Mouse (Mus musculus): ENCODE measurements around the gene Nup88. TPM values are rescaled to one million over a fixed set of nuclear protein-coding genes. Genes with fewer than 3 reads are reported as not detected.
"Not testable (repeated sequence)": the region's sequence is repeated elsewhere in the genome, so short reads cannot be mapped to it uniquely, and the experiment has no call there.

Nup88 gene
- polyA plus RNA-seq, 1 experiment from 2014 or later, result 148 TPM

DNA sequence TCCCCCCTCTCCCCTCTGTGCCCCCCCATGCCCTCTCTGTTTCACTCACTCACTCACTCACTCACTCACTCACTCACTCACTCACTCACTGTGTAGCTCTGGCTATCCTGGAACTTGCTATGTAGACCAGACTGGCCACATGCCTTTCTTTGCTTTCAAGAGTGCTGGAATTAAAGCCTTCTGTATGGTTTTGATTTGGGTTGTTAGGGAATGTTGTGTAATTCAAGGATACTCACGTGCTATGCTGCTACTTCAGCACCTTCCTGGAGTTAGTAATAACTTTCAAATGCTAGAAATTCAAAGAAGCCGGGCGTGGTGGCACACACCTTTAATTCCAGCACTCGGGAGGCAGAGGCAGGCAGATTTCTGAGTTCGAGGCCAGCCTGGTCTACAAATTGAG is 71.6 kb downstream of the Nup88 start:
- peaks cover 35% of the 10 kb centered on the region for H3K36me3 ChIP-seq
- H3K4me2 ChIP-seq (replicated peaks); H3K9ac ChIP-seq (replicated peaks); H3K27ac ChIP-seq (replicated peaks); H3K27me3 ChIP-seq; H3K4me3 ChIP-seq; H3K9me3 ChIP-seq; ATAC-seq (ENCODE audit: low FRiP score, low read depth); H3K4me1 ChIP-seq: not testable (repeated sequence)
- WGBS, result 94% methylated on average over 5 of the region's 5 CpGs

DNA sequence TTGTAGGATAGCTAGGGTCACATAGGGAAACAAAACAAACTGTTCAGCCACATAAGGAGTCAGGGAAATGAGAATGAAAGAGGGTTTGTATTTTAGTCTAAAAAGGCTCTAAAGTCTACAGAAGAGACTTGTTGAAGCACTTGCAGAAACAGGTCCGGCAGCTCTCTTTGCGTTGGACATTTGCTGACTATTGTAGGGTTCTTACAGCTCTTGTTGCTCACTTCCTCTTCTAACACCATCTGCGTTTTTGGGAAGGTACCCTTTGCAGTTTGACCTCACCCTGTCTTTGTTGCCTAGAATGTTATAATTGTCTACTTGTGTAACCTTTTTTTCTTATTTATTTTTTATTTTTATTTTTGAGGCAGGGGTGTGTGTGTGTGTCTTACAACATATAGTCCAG is 72.1 kb downstream of the Nup88 start:
- Histone ChIP-seq H3K27ac (replicated peaks) (no peak overlapping the region), H3K4me2 (replicated peaks) (no peak overlapping the region), H3K4me1 (no peaks in the 10 kb centered on the region), H3K9ac (replicated peaks) (no peak overlapping the region), H3K36me3 (peaks cover 35% of the 10 kb centered on the region), H3K4me3 (no peak overlapping the region), H3K9me3 (no peaks in the 10 kb centered on the region), H3K27me3 (no peaks in the 10 kb centered on the region)
- no peak for ATAC-seq (ENCODE audit: low FRiP score, low read depth)
- WGBS, result 94% methylated on average over 3 of the region's 3 CpGs

Other genes starting within 250 kb of the Nup88 start
- 10.6 and 11.7 TPM in 2 replicates for gene Zfp3, start 205.8 kb downstream of the Nup88 start, polyA plus RNA-seq (2016; fragmentation: Nextera tagmentation; extraction: Ambion mirVana)
- not detected in 2 replicates for gene Scimp, start 157.4 kb downstream of the Nup88 start, polyA plus RNA-seq (2016; fragmentation: Nextera tagmentation; extraction: Ambion mirVana)
- 49.6 and 58.4 TPM in 2 replicates for gene Rabep1, start 125.2 kb downstream of the Nup88 start, polyA plus RNA-seq (2016; fragmentation: Nextera tagmentation; extraction: Ambion mirVana)
- gene Rpain, start 240 bp upstream of the Nup88 start, polyA plus RNA-seq (2016; fragmentation: Nextera tagmentation; extraction: Ambion mirVana), result 68.2 and 75.6 TPM in 2 replicates
- gene C1qbp, start 13.1 kb upstream of the Nup88 start, polyA plus RNA-seq (2016; fragmentation: Nextera tagmentation; extraction: Ambion mirVana), result 209 and 224 TPM in 2 replicates
- 19.3 and 20.0 TPM in 2 replicates for gene Dhx33, start 34.5 kb upstream of the Nup88 start, polyA plus RNA-seq (2016; fragmentation: Nextera tagmentation; extraction: Ambion mirVana)
- gene Mis12, start 49.6 kb upstream of the Nup88 start, polyA plus RNA-seq (2016; fragmentation: Nextera tagmentation; extraction: Ambion mirVana), result 52.7 and 57.1 TPM in 2 replicates
- gene Derl2, start 49.9 kb upstream of the Nup88 start, polyA plus RNA-seq (2016; fragmentation: Nextera tagmentation; extraction: Ambion mirVana), result 44.6 and 47.1 TPM in 2 replicates
- 406 and 410 TPM in 2 replicates for gene 6330403K07Rik, start 63.5 kb upstream of the Nup88 start, polyA plus RNA-seq (2016; fragmentation: Nextera tagmentation; extraction: Ambion mirVana)
- gene Nlrp1a, start 174.7 kb upstream of the Nup88 start, polyA plus RNA-seq (2016; fragmentation: Nextera tagmentation; extraction: Ambion mirVana), result 0.04 and 0.12 TPM in 2 replicates